Mouse (Mus musculus) lung, adult 2 months (tissue): ENCODE data around the gene Rasgrp1.

Experiments used
- CTCF ChIP-seq: fragments of 200-500 bp; IDR thresholded peaks from 2 replicates; pipeline ENCODE4 v1.5.1; 2011; ENCODE audit warnings: mild to moderate bottlenecking, low read length, control low read depth; ENCODE audit not compliant: insufficient read depth
- POLR2A ChIP-seq: fragments of 200-500 bp; IDR thresholded peaks from 2 replicates; pipeline ENCODE4 v1.6.1; 2011; ENCODE audit warnings: low read depth, mild to moderate bottlenecking, control low read depth, low read length, borderline replicate concordance; ENCODE audit errors: extremely low read depth

DNA sequence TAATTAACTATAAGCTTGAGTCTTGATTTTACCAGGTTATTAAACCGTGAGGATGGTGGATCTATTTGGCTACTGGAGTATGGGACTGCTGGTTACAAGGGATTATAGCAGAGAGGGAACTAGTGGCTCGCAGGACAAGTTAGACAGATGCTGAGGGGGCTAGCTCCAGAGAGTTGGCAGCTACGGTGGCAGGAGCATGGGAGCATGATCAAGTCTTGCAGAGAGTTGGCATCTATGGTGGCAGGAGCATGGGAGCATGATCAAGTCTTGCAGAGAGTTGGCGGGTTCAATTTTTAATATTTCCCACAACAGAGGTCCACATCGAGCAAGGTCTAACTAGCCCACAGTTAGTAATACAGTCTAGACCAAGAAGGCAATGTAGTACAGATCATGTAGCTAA, 37.9 kb downstream of the Rasgrp1 start:
- TF ChIP-seq POLR2A (no peak), CTCF (no peak)
